Mouse (Mus musculus): Measurements from ENCODE around the gene Tars2.
A peak's percentile ranks its signal among the peaks of the same experiment; 100 is the strongest.
"Not testable (repeated sequence)": the region's sequence is repeated elsewhere in the genome, so short reads cannot be mapped to it uniquely, and the experiment has no call there.

The Tars2 gene

DNA sequence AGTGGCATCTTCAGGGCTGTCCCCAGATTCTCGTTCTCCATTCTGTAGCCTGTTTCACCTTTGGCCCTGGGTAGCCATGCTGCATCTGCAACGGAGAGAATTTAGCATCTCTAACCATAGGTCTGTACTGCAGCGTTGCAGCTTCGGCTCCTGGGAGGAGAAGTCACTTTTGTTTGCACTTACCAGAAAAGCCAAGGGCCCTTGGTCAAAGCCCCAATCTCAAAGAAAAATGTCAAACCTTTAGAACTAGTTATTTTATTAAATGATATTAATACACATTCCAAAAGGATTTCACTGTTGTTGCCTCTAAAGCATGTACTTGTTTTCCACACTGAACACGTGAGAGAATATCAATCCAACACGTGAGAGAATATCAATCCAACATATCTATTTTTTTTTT, at the start of gene Tars2:
Gene Tars2 (minus strand): TSS at position 101 of the 400 bp plus-strand sequence.
- no peak for DNase-seq (ENCODE audit: extremely low read depth, insufficient read length, low spot score)

DNA sequence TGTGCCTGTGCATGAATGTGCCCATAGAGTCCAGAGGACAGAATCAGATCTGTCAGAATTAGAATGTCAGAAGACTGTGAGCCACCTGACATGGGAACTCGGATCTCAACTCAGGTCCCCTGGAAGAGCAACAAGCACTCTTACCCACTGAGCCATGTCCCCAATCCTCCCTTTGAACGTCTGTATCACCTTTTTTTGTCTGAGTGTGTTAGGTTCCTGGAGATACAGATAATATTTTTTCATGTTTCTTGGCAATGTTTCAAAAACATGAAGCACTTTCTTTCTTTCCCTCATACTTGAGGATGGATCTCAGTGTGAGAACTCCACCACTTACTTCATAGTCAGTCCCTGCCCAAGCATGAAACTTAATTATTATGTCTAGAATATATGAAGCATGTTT, 48.4 kb upstream of the Tars2 start:
- DNase-seq (ENCODE audit: extremely low read depth, insufficient read length, low spot score) = no peak

DNA sequence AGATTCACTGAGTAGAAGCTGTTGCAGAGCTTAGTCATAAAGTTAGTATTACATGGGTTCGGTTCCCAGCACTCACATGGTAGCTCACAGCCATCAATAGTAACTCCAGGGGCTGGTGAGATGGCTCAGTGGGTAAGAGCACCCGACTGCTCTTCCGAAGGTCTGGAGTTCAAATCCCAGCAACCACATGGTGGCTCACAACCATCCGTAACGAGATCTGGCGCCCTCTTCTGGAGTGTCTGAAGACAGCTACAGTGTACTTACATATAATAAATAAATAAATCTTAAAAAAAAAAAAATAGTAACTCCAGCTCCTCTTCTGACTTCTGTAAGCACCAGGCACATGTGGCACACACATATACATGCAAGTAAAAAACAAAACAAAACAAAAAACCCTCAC, 47.6 kb upstream of the Tars2 start:
- DNase-seq (ENCODE audit: extremely low read depth, insufficient read length, low spot score) = not testable (repeated sequence)

DNA sequence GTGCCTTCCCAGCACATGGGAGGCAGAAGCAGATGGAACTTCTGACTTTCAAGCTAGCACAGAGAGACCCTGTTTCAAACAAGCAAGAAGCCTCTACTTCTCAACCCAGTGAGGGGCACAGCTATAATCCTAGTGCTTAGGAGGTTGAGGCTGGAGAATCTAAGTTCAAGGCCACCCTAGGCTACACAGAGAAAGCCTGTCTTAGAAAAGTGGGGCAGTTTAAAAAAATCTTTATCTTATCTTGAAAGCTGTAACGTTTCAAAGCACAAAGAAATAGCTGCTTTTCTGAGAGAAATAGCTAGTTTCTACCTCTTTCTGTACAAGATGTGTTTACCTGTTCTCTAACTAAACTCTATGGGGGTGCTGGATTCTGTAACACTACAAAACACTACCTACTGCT, 46.7 kb upstream of the Tars2 start:
- no peak for DNase-seq (ENCODE audit: extremely low read depth, insufficient read length, low spot score)

DNA sequence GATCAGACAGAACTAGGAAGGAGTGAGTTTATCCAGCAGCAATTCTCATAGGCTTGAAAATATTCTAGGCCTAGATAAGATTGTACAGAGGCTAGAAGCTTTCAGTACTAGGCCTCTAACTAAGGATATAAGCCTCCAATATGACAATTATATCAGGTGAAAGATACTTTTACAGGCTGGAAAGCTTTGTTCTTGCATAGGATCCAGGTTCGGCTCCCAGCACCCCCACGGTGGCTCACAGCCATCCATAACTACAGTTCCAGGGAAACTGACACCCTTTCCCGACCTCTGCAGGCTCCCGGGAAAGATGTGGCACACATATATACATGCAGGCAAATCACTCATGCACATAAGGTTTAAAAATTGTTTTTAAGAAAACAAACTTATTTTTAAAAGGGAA, 43.8 kb upstream of the Tars2 start:
- DNase-seq (ENCODE audit: extremely low read depth, insufficient read length, low spot score) = no peak

DNA sequence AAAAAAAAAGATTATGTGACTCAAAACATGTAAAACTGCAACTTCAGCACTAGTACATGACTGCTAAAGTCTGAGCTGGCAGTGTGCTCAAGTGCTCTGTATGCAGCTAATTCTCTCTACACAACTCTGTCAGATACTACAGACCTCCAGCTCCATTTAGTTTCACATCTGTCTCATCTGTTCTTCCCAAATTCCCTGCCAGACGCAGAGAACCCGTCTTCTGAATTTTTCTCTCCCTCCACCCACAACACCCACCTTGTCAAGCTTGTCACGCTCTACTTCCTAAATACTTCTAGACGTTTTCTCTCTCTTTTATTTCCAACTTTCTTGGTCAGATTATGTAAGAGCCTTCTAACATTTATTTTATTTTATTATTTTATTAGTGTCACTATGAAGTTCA, 38.8 kb upstream of the Tars2 start:
- no peak for DNase-seq (ENCODE audit: extremely low read depth, insufficient read length, low spot score)

DNA sequence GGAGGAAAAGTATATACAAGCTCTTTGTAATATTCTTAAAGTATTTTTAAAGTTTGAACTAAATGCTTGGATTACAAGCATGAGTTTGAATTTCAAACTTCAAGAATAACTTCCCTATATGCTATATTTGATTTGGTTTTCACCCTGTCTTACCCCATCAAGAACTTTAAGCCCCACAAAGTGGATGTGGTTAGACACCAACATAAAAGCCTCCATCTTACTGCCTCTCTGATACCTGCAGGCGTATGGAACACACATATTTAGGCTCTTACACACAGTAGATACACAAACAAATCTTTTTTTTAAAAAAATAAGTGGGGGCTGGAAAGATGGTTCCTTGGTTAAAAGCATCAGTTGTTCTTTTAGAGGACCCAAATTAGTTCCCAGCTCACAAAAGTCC, 34.3 kb upstream of the Tars2 start:
- no peak for DNase-seq (ENCODE audit: extremely low read depth, insufficient read length, low spot score)

DNA sequence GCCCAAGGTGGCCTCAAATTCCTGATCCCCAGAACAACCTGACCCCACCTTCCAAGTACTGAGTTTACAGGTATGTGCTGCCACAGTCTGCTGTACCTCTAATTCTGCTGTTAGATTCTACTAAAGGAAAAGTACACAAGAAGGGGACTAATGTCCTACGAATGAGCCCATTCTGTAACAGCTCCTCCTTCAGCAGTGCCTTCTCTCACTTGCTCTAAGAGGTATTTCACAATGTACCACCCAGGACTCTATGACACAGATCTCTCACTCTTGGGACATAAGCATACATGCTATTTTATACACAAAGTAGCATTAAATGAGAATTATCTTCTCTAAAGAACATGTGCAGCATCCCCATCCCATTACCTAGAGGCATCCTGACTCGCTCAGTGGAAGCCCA, 33.7 kb upstream of the Tars2 start:
- DNase-seq (ENCODE audit: extremely low read depth, insufficient read length, low spot score) = no peak

DNA sequence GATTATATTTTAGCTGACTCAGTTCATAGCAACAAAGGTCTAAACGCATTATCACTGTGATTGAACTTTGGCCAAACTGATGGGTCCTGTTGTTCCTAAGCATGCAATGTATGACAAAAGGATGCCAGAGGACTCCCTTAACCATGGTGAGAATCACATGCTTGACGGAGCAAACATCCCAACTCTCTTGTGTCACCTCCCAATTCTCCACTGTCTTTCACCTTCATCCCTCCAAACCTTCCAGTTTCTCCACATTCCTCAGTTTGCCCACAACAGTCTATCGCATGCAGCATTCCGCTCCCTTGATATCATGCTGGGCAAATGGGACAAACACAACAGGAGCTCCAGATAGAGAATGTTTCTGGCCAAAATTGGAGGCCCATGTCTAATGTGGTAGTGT, 25.5 kb upstream of the Tars2 start:
- no peak for DNase-seq (ENCODE audit: extremely low read depth, insufficient read length, low spot score)

DNA sequence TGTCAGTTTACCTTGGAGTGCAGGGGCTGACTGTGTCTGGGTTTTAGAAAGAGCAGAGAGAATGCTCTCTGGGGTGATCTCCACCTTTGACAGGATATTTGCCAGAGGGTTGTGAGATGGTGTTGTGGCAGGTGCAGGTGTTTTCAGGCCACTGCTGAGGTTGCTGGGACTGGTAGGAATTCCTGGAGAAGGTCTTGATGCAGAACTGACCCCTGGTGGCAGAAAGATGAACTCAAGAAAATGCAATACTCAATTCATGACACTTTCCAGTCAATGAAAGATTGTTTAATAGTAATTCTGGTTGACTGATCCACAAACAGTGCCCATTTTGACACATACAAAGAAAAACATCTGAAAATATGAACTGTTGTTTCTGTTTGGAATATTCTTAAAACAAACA, 12.0 kb upstream of the Tars2 start:
- DNase-seq (ENCODE audit: extremely low read depth, insufficient read length, low spot score) = no peak

DNA sequence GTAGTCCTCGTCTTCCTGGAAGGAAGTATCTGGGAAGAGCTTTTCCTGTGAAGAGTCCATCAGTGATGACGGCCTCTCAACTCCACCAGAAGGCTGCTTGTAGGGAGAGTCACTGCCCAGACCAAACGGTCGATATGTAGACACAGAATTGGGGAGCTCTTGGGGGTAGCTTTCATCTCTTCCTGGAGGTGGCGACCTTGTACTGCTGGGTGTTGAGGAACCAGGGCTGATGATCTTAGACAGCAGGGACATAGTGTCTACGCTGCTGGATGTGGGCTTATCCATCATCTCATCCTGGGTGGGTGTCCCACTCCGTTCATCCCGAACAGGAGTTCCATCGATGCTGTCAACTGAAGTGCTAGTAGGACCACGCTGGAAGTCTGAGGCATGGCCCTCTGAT, 5.5 kb upstream of the Tars2 start:
- DNase-seq (ENCODE audit: extremely low read depth, insufficient read length, low spot score) = no peak

DNA sequence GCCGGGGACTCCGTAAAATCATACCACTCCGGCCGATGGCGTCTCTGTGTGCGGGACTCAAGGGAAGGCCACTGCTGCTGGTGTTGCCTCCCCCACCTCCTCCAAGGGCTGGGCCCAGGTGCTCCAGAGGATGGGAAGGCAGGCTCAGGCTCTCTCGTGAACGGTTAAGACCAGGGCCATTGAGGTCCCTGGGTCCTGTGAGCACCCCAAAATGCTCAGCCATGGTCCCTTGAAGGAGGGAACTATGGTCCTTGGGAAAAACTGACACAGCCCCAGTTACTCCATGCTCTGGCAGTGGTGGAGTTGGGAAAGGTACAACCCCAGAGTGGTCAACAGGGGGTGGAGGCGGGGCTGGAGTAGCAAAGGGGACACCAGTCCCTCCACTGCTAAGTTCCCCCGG, 3.8 kb upstream of the Tars2 start:
- no peak for DNase-seq (ENCODE audit: extremely low read depth, insufficient read length, low spot score)

DNA sequence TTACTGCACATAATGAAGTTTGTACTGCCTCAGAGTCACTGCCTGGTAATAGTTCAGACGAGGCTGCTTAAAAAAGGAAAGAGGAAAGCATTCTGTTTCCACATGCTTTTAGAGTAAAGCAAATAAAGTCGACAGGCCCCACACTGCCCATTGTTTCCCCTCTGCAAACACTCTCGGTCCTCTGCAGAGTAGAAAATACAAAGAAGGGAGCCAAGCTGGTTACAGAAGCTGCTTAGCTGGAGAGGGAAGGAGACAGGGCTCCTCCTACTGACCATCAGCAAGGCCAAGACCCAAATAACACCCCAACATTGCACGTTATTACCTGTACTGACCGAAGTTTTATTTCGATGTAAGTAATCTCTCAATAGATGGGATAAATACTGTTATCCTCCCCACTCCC, 3.0 kb upstream of the Tars2 start:
- no peak for DNase-seq (ENCODE audit: extremely low read depth, insufficient read length, low spot score)

DNA sequence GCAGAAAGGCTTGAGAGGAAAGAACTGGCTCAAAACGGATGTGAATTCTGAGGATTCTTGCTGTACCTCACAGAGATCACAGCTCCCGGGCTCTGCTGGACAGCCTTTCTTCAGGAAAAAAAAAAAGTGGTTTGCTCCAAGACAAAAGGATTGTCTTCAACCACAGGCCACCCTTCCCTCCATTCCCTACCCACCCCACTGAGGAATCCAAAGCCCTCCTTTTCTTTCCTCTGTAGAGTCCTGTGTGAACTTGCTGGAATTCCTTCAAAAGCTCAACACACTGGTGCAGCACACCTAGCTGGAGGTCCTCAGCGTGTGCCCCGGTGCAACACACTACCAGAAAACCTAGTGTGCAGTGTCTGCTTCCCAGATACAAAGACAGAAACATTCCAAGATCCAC, 1.8 kb upstream of the Tars2 start:
- no peak for DNase-seq (ENCODE audit: extremely low read depth, insufficient read length, low spot score)

DNA sequence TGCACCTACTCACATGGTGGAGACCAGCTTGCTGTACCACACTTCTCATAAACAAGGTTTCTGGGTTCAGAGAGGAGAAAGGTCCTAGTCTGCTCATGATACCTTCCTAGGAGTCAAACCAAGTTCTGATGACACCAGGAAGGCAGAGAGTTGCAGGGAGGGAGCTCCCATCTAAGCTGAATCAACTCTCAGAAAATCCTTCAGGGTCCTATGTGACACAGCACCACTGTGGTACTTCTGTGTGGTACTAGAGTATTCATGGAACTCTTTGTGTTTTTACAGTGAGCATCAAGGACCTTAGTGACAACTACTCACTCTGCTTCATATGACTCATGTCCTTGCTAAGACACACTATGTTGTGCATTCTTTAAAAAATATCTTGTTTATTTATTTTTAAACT, 650 bp upstream of the Tars2 start:
- DNase-seq (ENCODE audit: extremely low read depth, insufficient read length, low spot score) = no peak

DNA sequence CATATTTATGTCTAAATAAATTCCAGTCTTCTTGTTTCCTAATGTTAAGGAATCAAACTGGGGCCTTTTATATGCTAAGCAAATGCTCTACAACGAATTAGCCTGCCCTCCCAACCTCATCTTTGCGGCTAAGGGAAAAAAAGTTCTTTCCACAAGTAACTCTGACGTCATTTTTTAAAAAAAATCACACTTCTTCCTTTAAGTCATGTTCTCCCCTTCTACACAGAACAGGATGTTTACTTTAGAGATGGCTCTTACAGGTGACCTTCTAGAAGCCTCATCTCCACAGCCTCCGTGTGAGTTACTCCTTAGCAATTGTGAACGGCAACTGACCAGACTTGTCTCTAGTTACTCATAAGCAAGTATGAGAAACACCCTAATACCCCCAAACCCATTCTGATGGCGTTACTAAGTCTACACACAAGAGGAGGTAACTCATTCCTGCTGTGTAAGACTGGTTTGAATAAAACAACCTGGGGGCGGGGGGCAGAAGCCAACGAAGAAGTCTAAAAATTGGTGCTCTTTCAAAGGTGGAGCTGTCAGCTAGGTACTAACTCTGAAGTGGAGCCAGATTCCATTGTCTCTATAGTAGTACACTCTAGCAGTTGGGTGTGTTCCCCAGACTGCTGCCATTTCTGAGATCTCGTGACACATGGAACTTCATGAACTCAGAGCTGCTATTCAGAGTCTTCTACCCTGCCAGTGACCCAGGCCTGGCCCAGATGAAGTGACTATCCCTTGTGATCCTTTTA, 1.4 kb downstream of the Tars2 start:
- DNase-seq (ENCODE audit: extremely low read depth, insufficient read length, low spot score) = no peak

DNA sequence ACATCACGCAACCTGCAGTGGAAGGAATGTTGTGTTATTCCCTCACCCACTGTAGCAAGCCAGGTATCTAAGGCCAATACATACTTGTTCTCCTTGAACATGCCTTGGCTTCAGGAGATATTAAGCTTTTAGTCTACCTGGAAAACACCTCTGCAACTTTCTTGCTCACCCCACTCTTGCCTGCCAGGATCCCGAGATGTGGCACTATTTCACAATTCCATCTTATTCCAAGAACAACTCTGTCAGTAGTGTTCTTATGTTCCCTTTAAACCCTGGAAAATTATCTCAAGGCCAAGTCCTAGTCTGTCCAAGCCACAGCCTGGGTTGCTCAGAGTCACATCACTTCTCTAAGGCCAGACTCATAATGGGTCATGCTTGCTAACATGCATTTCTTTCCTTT, 3.2 kb downstream of the Tars2 start:
- no peak for DNase-seq (ENCODE audit: extremely low read depth, insufficient read length, low spot score)

DNA sequence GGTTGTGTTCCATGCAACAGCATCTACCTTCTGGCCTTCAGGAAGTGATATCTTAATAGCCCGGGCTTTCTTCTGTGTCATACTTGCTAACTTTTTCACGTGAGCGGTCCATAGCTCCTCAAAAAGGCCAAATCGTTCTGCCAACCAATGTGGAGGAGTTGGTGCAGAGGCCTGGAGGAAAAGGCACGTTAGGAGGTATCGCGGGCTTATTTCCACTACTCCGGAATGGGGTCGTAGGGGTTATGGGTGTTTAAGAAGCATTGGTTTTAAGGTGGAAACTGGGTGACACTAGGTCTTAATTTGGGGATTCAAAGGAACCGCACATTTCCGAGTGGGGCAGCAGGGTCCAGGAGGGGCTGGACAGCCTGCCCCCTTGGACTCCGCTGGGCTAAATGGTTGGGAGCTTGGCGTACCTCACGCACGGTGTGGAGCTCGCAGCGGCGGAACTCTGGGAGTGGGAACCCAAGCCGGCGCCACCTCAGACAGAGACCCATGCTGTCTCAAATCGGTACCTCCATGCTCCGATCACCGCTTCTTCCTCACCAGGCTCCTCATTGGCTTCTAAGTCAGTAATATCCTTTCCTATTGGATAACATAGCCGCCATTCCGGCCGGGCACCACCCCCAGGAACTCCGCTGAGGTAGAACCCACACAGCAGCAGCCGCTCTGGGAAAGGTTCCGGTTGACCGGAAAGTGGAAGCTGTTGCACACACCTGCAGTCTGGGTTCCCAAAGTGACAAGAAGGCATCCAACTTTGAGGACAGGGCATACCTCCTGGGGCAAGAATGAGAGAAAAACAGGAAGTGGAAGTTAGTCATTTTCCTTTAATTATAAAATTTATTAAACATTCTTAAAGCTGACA, 5.4 kb downstream of the Tars2 start:
- peak; percentile 94 for DNase-seq (ENCODE audit: extremely low read depth, insufficient read length, low spot score)

DNA sequence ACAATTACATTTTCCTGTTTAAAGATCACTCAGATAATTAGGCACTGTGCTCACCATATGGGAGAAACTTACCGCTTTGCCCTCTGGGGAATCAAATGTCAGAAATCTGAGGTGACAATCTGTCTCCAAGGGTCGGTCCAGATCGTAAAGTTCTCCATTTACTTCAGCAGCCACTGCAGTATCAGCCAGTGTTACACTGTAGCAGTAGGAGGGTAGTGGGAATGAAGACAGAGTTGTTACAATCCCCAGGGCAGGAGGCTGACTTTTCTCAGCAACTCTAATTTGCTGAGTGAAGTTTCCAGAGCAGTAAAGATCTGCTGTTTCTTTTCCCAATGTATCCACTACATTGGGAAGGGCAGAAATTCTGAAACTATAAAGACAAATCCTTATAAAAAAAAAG, 7.1 kb downstream of the Tars2 start:
- no peak for DNase-seq (ENCODE audit: extremely low read depth, insufficient read length, low spot score)

DNA sequence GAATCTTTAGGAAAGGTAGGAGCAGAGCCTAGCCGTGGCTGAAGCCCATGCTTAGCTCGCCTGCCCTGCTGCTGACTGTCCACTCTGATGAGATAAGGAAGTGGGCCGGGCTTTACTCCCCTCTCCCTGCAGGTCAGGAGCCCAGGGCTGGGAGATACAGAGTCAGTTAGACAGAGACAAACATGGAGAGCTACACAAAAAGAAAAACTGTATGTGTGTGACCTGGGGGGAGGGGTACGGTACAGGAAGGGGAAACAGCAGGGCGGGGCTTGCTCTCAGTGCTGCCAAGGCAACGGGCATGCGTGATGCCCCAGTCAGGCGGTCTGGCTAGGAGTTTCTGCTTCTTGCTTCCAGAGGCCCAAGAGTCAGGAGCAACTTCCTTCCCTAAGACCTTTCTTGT, 19.6 kb downstream of the Tars2 start:
- DNase-seq (ENCODE audit: extremely low read depth, insufficient read length, low spot score) = no peak

DNA sequence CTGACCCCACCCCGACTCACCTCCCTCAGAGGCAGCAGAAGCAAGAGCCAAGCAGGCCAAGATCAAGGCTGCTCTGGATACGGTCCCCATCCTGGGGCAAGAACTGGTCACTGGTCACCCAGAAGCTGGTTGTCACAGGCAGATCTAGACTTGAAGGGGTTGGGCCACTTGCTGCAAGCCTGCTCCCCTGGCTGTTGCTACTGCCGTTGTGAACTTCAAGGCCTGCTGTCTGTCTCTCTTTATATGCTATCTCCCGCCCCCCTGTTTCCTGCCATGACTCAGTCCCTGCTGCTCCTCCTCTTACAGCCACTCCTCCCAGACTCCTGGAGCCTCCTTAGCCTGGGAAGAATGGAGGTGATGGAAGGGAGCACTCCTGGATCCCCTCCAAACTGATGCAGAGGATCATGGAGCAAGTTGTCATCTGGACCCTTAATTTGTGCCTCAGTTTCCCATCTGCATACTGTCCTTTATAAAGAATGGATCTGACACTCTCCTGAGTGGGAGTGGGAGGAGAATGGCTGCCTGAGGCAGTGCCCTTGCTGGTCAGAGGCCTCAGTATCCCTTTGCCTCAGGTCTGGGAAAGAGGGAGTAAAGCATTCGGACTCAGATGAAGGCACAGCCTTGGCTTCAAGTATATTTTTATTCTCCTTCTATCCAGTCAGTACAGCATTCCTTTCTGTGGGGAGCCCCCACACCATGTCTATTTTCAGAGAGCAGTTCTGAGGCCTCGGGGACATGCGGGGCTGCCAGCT, 20.5 kb downstream of the Tars2 start, which contains the start of gene Ecm1:
Gene Ecm1 (minus strand): TSS at position 217 of the 752 bp plus-strand sequence.
- DNase-seq (ENCODE audit: extremely low read depth, insufficient read length, low spot score) = peak; percentile 81
